Mouse (Mus musculus) small intestine, adult 2 months (tissue): ENCODE data around the gene Gpa33.

Experiments used
- CTCF ChIP-seq: fragments of 200-500 bp; IDR thresholded peaks from 2 replicates; pipeline ENCODE4 v1.5.1; 2012; ENCODE audit warnings: low read depth, mild to moderate bottlenecking, control low read depth, inconsistent platforms, low read length, moderate library complexity, mixed read lengths; ENCODE audit not compliant: insufficient replicate concordance, insufficient read length; ENCODE audit errors: extremely low read depth
- POLR2A ChIP-seq: fragments of 200-500 bp; IDR thresholded peaks from 2 replicates; pipeline ENCODE4 v1.6.1; 2012; ENCODE audit warnings: low read depth, mild to moderate bottlenecking, control low read depth, inconsistent platforms, low read length, moderate library complexity

DNA sequence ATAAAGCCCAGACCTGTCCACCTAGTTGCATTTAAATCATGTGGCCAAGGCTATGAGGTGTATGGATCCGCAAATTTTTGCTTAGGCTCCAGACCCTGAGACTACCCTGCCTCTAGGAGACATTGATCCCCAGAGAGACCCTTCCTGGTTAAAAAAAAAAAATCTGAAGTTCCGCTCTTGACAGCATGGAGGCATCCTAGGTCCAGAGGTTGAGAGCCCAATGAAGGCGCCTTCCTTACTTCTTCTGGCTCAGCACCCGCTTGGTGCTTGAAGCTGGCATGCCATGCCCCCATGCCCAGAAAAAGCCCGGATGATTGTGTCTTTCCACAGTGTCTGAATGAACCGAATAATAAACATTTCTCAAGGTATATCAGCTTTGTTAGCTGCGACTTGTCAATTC, 51.5 kb downstream of the Gpa33 start:
- TF ChIP-seq CTCF: no peak
- no peak for TF ChIP-seq POLR2A
